Mouse (Mus musculus): ENCODE results near the gene Ankrd52. TPM values are rescaled to one million over a fixed set of nuclear protein-coding genes. Genes with fewer than 3 reads are reported as not detected.

Gene Ankrd52
- total RNA-seq, 4 experiments from 2014 or later = 41.2 to 49.0 (median 44.8) TPM

DNA sequence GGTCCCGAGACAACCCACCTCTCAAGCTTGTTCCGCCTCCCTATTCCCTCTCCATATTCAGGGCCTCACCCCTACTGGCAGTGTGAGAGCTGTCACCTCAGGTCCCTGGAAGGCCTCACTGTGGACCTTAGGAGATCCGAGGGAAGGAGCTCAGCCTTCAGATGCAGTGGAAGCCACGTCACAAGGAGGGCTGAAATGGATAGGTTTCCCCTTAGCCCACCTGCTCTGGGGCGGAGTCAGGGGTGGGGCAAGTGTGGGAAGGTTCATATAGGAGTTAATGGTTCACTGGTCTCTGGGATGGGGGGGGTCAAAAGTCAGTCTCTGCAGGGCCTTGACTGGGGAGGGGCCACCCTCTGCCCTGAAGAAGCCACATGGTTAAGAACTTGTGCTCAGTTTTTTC is 23.4 kb downstream of the Ankrd52 start:
- DNase-seq (ENCODE audit: low spot score in 2 of 2) = no peak

DNA sequence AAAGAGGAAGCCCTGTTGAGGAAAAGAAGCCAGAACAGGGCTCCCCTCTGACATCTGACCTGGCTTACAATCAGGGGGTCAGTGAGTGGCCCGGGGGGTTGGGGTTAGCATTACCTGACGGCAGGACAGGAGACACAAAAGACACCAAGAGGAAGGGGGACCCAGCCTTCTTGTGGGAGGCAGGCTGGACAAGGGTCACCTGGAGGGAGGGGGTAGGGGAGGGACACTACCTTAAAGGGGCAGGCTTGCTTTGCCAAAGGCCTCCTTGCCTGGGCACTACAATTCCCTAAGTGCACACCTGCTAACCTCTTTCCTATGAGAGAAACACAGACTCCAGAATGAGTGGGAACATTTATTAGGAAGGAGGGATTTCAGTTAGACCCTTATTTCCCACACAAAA is 24.1 kb downstream of the Ankrd52 start, which contains the start of gene Slc39a5:
TSS of gene Slc39a5 (minus strand) at position 174 of the 400 bp plus-strand sequence.
- DNase-seq (ENCODE audit: low spot score in 2 of 2) = no peak

DNA sequence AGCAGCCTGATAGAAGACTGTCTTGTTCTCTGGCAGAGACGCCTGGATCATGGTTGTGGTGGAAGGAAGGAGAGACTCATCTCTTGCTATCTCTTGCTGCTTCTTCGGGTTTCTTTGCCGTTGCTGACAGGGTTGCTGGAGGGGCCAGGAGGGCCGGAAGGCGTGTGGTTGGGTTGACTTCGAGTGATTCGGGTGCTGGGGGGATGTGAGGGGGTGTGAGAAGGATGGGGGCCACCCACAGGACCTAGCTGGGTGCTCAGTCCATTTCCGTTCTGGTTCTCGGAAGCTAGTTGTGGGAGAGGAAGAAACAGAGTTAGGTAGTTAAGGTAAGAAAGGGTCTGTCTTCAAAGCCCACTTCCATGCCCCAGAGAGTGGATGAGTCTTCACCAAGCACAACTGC is 24.7 kb downstream of the Ankrd52 start:
- no peak for DNase-seq (ENCODE audit: low spot score in 2 of 2)

DNA sequence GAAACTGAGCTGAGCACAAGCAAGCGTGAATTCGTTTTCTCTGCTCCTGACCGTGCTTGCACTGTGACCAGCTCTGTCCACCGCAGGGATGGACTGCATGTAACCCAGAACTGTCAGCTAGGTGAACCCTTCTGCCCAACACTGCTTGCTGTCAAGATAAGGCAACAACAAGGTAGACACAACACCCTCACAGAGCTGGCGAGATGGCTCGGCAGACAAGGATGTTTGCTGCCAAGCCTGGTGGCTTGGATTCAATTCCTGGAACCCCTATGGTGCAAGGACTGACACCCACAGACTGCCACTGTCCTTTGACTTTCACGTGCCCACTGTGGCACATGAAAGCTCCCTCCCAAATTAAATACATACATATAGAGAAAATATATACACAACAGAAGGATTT is 27.0 kb downstream of the Ankrd52 start:
- no peak for DNase-seq (ENCODE audit: low spot score in 2 of 2)

DNA sequence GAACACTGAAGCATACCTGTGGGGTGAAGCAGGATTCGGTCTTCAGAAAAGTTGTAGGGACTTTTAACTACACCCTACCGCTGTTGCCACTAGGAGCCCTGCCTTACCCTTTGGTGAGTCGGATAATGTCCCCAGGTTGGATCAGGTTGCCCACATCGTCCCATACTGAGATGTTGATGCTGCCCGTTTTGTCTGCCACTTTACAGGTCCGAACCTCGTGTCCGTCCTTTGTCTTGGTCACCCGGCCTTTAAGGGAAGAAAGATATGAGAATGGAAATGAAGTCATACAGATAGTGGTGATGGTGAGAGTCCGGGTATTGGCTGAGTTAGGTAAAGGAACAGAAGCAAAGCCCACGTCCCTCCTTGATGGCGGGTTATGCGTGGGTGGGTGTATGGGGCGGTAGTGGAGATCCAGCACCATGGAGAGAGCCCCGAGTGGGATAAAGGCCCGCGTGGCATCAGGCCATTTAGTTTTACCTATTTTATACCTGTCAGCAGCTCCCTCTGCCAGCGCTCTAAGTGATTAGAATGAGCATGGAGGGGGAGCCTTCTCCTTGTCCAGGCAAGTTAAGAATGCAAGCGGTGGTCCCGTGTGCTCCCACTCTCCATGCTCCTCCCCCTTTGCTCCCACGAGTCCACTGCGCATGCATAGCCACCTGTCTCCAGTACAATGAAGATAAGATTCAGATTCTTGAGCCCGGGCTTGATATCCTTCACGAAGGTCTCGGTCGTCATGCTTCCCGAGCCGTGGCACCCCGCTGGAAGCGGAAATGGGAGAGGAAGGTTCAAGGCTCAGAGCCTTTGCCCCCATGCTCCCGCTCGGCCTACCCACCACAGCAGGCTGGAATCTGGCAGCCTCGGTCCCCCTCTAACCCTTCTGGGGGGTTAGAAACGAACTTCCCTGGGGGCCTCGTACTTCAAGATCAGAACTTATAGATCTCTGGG is 31.9 kb downstream of the Ankrd52 start:
- DNase-seq (ENCODE audit: low spot score in 2 of 2) = peak in 1 of 2 experiments; percentile 44

DNA sequence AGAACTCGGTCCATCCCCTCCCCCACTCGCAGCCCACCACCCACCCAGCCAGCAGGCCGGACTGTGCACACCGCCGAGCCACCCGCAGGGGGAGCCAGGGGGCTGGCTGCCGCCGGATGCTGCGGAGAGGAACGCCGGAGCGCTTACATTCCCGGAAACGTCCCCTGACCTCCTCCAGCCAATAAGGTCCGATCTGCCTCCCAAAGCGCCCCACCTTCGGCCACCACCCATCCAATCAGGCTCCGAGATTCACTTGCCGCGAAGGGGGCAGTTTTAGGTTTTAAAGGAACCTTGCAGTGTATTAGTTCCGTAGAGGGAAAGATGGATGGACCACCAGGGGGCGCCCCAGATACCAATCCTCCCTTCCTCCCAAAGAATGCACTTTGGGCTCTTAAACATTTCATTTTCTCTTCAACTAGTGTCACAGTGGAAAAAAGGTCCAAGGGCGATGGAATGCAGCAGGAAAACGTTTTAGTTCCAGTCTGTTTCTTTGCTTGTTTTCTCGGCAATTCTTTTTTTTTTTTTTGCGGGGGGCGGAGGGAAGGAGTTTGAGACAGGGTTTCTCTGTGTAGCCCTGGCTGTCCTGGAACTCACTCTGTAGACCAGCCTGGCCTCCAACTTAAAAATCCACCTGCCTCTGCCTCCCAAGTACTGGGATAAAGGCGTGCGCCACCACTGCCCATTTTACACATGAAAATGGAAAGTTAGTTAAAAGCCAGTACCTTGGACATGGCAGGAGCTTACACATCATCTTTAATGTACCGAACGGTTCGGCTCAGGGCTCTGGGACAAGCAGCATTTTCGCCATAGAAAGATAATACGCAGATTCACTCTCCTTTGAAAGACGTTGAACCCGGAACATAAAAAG is 33.0 kb downstream of the Ankrd52 start:
- peak; percentile 94 to 97 for DNase-seq (ENCODE audit: low spot score in 2 of 2)

DNA sequence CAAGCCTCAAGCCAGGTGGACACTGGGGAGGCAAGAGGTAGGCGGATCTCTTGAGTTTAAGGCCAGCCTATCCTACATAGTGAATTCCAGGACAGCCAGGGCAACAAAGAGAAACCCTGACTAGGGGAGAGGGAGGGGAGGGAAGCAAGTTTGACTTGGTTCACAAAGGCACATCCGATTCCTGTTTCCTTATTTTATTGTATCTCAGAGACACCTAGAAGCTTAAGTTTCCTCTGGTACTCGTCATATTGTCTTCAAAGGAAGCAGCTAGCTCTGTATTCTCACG is 33.6 kb downstream of the Ankrd52 start:
- DNase-seq (ENCODE audit: low spot score in 2 of 2) = no peak

DNA sequence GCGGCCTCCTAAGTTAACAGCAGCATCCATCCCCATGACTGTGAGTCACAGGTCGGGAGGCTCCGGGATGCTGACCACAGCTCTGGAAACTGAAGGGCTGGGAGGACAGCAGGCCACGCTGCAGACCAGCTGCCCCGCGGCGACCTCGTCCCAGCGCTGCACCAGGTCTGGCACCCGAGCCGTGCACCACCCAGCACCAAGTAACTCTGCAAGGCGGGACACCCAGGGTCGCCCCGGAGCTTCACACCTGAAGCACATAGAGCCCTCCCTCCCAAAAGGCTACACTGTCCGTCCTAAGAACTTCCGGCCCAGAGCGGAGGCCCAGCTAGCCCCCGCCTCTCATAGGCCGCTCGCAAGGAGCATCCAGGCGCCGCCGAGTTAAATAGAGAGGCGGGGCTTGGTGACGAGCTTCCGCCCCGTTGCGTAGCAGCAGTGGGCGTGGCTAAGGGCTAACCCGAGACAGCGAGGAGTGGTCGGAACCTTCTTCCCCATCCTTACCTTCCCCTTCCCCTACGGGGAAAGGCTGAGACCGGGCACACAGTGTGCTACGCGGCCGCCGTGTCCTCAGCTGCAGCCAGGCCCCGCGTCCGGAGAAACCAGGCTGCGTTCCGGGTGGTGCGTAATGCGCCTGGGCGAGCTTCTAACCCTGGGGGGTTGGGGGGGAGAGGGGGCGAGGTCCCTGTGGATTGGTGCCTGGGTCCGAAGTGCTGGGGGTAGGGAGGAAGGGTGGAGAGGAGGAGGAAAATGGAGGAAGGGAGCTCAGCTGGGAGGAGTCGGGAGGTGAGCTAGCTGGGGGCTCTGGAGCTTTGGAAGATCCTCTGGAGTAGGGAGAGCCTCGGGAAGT is 34.5 kb downstream of the Ankrd52 start, which contains the start of the genes Nabp2 and Rnf41:
TSS of gene Nabp2 (minus strand) at position 282 of the 844 bp plus-strand sequence.
TSS of gene Rnf41 (plus strand) at position 447 of the 844 bp plus-strand sequence.
- DNase-seq (ENCODE audit: low spot score in 2 of 2) = peak; percentile 92 to 95

DNA sequence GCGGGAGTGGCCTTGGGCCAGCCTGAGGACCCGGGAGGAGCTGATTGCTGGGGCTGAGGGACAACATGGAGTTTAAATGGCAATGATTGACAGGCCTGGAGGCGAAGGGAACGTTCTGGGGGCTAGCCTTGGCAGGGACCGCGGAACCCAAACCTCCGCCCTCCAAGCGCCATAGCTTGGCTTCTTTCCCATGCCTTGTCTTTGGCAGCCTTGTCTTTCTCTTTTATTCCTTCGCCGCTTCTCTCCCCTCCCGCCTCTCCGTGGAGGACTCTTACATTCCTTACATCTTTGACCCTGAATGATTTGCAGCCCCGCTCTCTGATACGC is 35.1 kb downstream of the Ankrd52 start:
- DNase-seq (ENCODE audit: low spot score in 2 of 2) = no peak

DNA sequence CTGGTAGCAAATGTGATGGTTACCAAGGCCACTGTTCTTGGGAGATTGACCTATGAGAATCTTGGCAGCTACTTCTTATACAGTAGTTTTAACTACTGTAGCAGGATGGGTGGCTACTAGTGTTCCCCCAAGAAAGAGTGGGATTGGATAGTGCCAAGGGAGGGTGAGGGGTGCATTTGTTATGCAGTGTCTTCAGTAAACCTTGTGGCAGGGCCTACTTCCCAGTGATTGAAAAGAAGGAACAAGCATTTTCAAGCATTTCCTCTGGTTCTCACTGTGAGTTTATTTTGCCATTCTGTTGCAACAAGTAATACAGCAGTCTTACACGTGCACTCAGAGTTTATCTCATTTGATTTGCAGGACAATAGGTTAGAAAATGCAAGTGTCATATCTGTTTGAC is 35.6 kb downstream of the Ankrd52 start:
- DNase-seq (ENCODE audit: low spot score in 2 of 2) = no peak

DNA sequence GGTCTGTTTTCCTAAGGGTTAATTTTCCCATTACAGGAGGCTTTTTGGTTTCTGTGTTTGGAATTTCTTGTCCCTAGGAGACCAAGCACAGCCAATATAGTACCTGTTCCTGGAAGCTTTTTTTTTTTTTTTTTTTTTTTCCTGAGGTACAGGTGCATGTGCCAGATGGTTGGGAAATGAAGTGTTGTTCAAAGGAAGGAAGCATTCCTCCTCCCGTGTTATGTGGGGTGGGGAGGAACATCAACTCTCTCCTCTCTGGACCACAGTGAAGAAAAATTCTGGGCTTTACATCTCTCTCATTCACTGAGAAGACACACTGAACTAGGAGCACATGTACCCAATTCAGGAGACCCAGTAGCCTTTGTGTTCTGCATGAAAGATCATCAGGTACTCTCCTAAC is 36.2 kb downstream of the Ankrd52 start:
- no peak for DNase-seq (ENCODE audit: low spot score in 2 of 2)

DNA sequence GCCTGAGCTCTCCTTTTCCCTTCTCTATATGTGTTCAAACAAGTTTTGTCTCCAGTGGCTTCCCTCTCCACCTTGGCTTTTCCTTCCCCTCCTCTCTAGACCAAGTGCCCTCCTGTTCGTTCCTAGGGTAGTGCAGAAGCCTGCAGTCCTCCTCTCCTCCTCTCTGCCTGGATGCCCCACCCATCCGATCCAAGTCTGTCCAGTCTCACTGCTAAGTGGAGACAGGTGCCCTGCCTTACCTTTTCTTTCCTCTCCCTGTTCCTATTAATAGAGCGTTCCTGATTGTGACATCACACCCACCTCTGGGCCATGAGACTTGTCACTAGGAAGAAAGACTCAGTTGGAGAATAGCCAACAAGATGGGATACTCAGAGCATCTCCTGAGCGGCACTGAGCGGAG is 37.9 kb downstream of the Ankrd52 start:
- no peak for DNase-seq (ENCODE audit: low spot score in 2 of 2)

DNA sequence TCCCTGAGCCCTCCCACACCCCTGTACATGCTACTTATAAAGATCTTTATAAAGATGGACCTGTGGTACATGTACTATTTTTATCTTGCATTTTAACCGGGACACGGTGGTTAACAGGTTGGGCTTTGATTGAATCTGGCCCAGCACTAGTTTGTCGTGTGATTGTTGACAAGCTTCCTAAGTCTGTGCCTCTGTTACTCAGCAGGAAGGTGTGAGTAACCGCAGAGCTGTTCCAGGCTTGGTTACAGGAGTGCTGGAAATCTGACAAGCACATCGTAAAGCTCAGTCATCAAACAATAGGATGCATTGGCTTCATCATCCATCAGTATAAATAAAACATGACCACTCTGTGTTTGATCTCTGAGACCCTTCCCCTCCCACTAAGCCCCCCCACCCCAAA is 45.5 kb downstream of the Ankrd52 start:
- no peak for DNase-seq (ENCODE audit: low spot score in 2 of 2)

DNA sequence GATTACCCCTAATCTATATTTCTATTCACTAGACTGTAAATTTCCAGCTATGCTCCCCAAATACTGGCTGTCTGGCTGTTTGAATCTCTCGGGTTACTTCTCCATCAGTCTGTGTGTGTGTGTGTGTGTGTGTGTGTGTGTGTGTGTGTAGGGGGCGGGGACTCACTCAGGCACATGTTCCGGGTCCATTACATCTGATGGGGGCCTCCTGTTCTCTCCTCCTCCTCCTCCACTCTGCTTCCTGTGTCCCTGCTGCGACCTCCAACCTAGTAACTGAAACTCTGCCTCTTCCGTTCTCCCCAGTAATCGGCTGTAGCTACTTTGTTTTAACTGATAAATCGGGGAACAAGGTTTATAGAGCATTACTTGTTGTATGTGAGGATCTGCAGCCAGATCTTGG is 47.7 kb downstream of the Ankrd52 start:
- no peak for DNase-seq (ENCODE audit: low spot score in 2 of 2)

DNA sequence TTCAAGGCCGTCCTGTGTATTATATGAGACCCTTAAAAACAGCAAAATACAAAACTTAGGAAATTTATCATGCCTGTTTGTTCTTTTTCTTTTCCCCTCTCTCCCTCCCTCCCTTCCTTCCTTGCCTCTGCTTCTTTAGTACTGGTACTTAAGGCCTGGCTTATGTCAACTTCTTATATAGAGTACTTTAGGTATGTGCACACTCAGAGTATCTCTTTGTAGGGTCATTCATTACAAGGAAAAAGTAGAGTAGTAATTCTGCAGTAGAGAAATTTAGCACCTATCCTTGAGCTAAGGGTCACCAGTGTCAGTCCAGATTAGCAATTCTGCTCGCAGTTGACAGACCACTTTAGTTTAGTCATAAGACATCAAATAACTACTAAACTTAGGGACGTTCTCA is 48.3 kb downstream of the Ankrd52 start:
- no peak for DNase-seq (ENCODE audit: low spot score in 2 of 2)

DNA sequence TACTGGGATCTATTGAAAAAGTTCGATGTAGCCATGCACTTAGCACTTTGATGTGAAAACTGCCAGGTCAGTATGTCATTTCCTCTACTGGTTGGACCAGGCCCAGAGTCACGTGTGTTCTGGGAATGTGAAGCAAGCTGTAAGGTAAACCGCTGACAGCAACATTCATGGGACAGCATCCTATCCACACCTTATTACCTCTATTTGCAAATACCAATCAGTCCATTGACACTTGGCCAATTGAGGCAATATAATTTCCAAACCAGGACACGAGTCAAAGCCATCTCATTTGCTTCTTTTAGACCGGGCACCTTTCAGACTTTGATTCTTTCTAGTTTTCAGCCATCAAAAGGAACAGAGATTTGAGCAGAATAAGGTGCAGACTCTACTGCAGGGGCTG is 52.1 kb downstream of the Ankrd52 start:
- no peak for DNase-seq (ENCODE audit: low spot score in 2 of 2)

DNA sequence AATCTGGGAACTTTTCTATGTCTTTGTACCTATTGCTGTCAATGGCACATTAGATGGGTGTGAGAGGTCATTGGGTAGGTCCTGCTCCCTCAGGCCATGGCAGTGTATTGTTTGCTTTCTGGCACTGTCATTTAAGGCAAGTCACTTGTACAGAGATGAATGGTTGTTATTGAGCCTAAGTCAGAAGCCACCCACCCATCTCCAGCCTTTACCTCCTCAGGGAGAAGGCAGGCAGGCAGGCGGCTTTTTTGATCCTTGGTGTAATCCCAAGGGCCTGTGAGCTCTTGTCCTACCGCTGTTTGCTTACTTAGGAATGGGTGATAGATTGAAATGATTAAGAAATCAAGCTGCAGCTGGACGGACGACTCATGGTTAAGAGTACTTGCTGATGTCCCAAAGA is 52.5 kb downstream of the Ankrd52 start:
- DNase-seq (ENCODE audit: low spot score in 2 of 2) = no peak

DNA sequence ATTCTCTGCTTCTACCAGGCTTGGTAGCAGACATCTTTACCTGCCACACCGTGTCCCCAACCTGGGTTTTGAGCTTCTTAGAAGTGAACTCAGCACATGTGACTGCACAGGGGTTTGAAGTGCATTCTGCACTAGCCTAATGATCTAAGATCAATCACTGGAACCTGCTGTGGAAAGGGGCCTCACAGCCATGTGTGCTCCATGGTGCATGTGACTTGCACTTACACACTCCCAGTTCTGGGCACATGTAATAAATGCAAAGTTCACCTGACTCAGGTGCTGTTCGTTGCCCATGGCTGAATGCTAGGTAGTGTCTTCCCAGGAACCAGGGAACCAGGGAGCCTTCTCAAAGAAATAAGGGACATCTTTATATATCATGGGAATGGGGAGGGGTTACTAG is 56.5 kb downstream of the Ankrd52 start:
- DNase-seq (ENCODE audit: low spot score in 2 of 2) = no peak

DNA sequence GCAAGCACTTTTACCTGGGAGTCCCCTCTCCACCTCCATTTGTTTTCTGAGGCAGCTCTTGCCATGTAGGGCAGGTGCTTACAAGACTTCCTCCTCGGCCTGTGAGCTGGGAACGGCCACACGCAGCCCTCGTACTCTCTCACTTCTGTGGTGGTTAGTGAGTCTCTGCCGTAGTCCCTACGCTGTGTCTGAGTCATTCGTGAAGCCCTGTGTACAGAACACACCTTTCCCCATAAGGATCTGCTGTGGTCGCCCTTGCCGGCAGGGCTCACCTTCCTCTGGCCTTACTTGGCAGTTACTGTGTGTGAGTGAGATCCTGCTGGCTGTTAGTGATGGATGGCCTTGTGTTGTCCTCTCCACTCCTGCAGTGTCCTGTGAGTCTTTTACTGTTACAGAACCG is 57.8 kb downstream of the Ankrd52 start:
- no peak for DNase-seq (ENCODE audit: low spot score in 2 of 2)

DNA sequence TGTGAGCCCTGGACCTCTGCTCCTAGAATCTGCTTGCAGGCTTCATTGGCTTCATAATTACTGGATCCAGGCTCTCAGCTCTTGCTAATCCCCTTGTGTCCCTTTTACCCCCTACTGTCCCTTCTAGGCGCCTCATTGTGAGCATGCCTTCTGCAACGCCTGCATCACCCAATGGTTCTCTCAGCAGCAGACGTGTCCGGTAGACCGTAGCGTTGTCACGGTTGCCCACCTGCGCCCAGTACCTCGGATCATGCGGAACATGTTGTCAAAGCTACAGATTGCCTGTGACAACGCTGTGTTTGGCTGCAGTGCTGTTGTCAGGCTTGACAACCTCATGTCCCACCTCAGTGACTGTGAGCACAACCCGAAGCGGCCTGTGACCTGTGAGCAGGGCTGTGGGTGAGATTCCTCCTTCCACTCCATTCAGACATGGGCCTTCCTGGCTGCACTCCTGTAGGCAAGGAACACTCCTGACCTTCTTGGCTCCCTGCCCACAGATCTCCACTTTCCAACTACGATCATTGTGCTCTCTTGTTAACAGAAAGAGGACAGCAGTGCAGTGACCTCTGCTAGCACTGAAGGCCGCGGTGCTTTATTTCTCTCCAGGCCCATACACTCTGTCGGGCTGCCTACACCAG is 58.4 kb downstream of the Ankrd52 start:
- no peak for DNase-seq (ENCODE audit: low spot score in 2 of 2)

DNA sequence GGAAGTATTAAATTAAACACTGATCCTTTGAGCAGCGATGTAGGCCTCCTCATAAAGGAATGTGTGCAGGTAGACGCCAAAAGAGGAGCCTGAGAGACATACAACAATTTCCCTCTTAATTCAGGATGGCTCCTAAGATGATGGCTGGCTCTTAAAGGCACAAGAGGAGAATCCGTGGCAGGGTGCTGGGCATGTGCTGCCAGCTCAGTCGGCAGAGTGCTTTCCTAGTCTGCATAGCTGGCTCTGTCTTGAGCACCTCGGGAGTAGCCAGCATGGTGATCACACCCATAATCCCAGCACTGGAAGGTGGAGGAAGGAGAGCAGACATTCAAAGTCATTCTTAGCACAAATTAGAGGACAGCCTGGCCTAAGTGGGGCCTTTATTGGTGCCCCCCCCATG is 59.0 kb downstream of the Ankrd52 start:
- no peak for DNase-seq (ENCODE audit: low spot score in 2 of 2)

Data from left cerebral cortex, adult 8-10 months (tissue).